Mouse (Mus musculus): ENCODE data around the gene Mcemp1. TPM values are rescaled to one million over a fixed set of nuclear protein-coding genes. Genes with fewer than 3 reads are reported as not detected.

Mcemp1 gene
- polyA plus RNA-seq (2015; fragmentation: Nextera tagmentation; extraction: Ambion mirVana): 35.9 and 48.3 TPM in 2 replicates

GRCm38 (mm10) chr8:3665507-3665906, at the start of gene Mcemp1:
Mcemp1 (plus strand) TSS chr8:3665754.

GRCm38 (mm10) chr8:3621199-3621970, 44.2 kb upstream of the Mcemp1 start, which contains the start of the genes Xab2 and Pet100:
Xab2 (minus strand) TSS chr8:3621316.
Pet100 (plus strand) TSS chr8:3621548.

GRCm38 (mm10) chr8:3625445-3625844, 40.1 kb upstream of the Mcemp1 start, which contains the start of gene Pcp2:
Pcp2 (minus strand) TSS chr8:3625545.

GRCm38 (mm10) chr8:3630647-3631477, 34.7 kb upstream of the Mcemp1 start, which contains the start of gene Stxbp2:
Stxbp2 (plus strand) TSS chr8:3630955.

GRCm38 (mm10) chr8:3655526-3655925, 10.0 kb upstream of the Mcemp1 start, which contains the start of gene Retn:
Retn (plus strand) TSS chr8:3655770.

GRCm38 (mm10) chr8:3671980-3672491, 6.5 kb downstream of the Mcemp1 start, which contains the start of gene Fcor:
Fcor (minus strand) TSS chr8:3672362.

GRCm38 (mm10) chr8:3676131-3676992, 10.8 kb downstream of the Mcemp1 start, which contains the start of gene Trappc5:
Trappc5 (plus strand) TSS chr8:3676299.

GRCm38 (mm10) chr8:3694121-3694520, 28.6 kb downstream of the Mcemp1 start, which contains the start of gene Fcer2a:
Fcer2a (minus strand) TSS chr8:3694175.

Other genes with a start within 250 kb of the Mcemp1 start
- 2.7 and 2.9 TPM in 2 replicates for gene Pex11g, start 198.1 kb upstream of the Mcemp1 start, polyA plus RNA-seq (2015; fragmentation: Nextera tagmentation; extraction: Ambion mirVana)
- not detected in 2 replicates for gene Tex45, start 194.9 kb upstream of the Mcemp1 start, polyA plus RNA-seq (2015; fragmentation: Nextera tagmentation; extraction: Ambion mirVana)
- 7.5 and 9.9 TPM in 2 replicates for gene Zfp358, start 172.6 kb upstream of the Mcemp1 start, polyA plus RNA-seq (2015; fragmentation: Nextera tagmentation; extraction: Ambion mirVana)
- 21.6 and 26.6 TPM in 2 replicates for gene Mcoln1, start 165.3 kb upstream of the Mcemp1 start, polyA plus RNA-seq (2015; fragmentation: Nextera tagmentation; extraction: Ambion mirVana)
- 11.6 and 13.9 TPM in 2 replicates for gene Pnpla6, start 150.4 kb upstream of the Mcemp1 start, polyA plus RNA-seq (2015; fragmentation: Nextera tagmentation; extraction: Ambion mirVana)
- 0.13 TPM in 1 of 2 replicates, not detected in the other for gene C330021F23Rik, start 97.8 kb upstream of the Mcemp1 start, polyA plus RNA-seq (2015; fragmentation: Nextera tagmentation; extraction: Ambion mirVana)
- gene Camsap3, start 78.5 kb upstream of the Mcemp1 start, polyA plus RNA-seq (2015; fragmentation: Nextera tagmentation; extraction: Ambion mirVana): 1.1 and 1.3 TPM in 2 replicates
- gene Xab2, start 44.4 kb upstream of the Mcemp1 start, polyA plus RNA-seq (2015; fragmentation: Nextera tagmentation; extraction: Ambion mirVana): 31.8 and 33.8 TPM in 2 replicates
- gene Pet100, start 44.2 kb upstream of the Mcemp1 start, polyA plus RNA-seq (2015; fragmentation: Nextera tagmentation; extraction: Ambion mirVana): 124 TPM in 2 replicates
- gene Pcp2, start 40.2 kb upstream of the Mcemp1 start, polyA plus RNA-seq (2015; fragmentation: Nextera tagmentation; extraction: Ambion mirVana): 0.21 and 0.26 TPM in 2 replicates
- 67.6 and 74.2 TPM in 2 replicates for gene Stxbp2, start 34.8 kb upstream of the Mcemp1 start, polyA plus RNA-seq (2015; fragmentation: Nextera tagmentation; extraction: Ambion mirVana)
- gene Retn, start 10.0 kb upstream of the Mcemp1 start, polyA plus RNA-seq (2015; fragmentation: Nextera tagmentation; extraction: Ambion mirVana): 0.51 and 0.76 TPM in 2 replicates
- gene Fcor, start 6.6 kb downstream of the Mcemp1 start, polyA plus RNA-seq (2015; fragmentation: Nextera tagmentation; extraction: Ambion mirVana): 5.9 and 7.1 TPM in 2 replicates
- 17.6 and 19.0 TPM in 2 replicates for gene Trappc5, start 10.5 kb downstream of the Mcemp1 start, polyA plus RNA-seq (2015; fragmentation: Nextera tagmentation; extraction: Ambion mirVana)
- gene Fcer2a, start 28.4 kb downstream of the Mcemp1 start, polyA plus RNA-seq (2015; fragmentation: Nextera tagmentation; extraction: Ambion mirVana): 0.18 and 0.27 TPM in 2 replicates
- gene Clec4g, start 54.9 kb downstream of the Mcemp1 start, polyA plus RNA-seq (2015; fragmentation: Nextera tagmentation; extraction: Ambion mirVana): 0.13 and 0.16 TPM in 2 replicates
- 0.14 and 0.36 TPM in 2 replicates for gene Cd209a, start 83.2 kb downstream of the Mcemp1 start, polyA plus RNA-seq (2015; fragmentation: Nextera tagmentation; extraction: Ambion mirVana)
- gene Cd209e, start 188.6 kb downstream of the Mcemp1 start, polyA plus RNA-seq (2015; fragmentation: Nextera tagmentation; extraction: Ambion mirVana): not detected in 2 replicates
- gene Cd209d, start 212.8 kb downstream of the Mcemp1 start, polyA plus RNA-seq (2015; fragmentation: Nextera tagmentation; extraction: Ambion mirVana): 0.15 TPM in 1 of 2 replicates, not detected in the other

Measured in spleen, postnatal 0 days (tissue).